Mouse (Mus musculus) embryonic facial prominence, embryonic 15.5 days (tissue): ENCODE data around the gene Slc9a1. TPM values are rescaled to one million over a fixed set of nuclear protein-coding genes. Genes with fewer than 3 reads are reported as not detected.

ENCODE experiments used
- ATAC-seq: fragments of 200-750 bp; cut with Nextera tagmentation; 2 replicates; pipeline ENCODE4 v1.8.0; 2017; ENCODE audit warnings: low read depth, moderate TSS enrichment; ENCODE audit not compliant: insufficient number of reproducible peaks, low FRiP score, low TSS enrichment
- H3K27ac ChIP-seq: fragments of 300-500 bp; sonication (generic); replicated peaks from 2 replicates; pipeline ENCODE4 v1.5.1; 2015; ENCODE audit warnings: mild to moderate bottlenecking, inconsistent platforms
- H3K27me3 ChIP-seq: fragments of 300-500 bp; sonication (generic); 2 replicates; pipeline ENCODE4 v1.6.1; 2015; ENCODE audit warnings: inconsistent platforms
- H3K36me3 ChIP-seq: fragments of 300-500 bp; sonication (generic); 2 replicates; pipeline ENCODE4 v1.6.1; 2015; ENCODE audit warnings: mild to moderate bottlenecking, inconsistent platforms
- H3K4me1 ChIP-seq: fragments of 300-500 bp; sonication (generic); 2 replicates; pipeline ENCODE4 v1.6.1; 2015; ENCODE audit warnings: inconsistent platforms
- H3K4me2 ChIP-seq: fragments of 300-500 bp; sonication (generic); replicated peaks from 2 replicates; pipeline ENCODE4 v1.6.1; 2015; ENCODE audit warnings: mild to moderate bottlenecking, inconsistent platforms
- H3K4me3 ChIP-seq: fragments of 300-500 bp; sonication (generic); replicated peaks from 2 replicates; pipeline ENCODE4 v1.5.1; 2015; ENCODE audit warnings: mild to moderate bottlenecking, inconsistent platforms
- H3K9ac ChIP-seq: fragments of 300-500 bp; sonication (generic); 2 replicates; pipeline ENCODE4 v1.6.1; 2015; ENCODE audit warnings: inconsistent platforms
- H3K9me3 ChIP-seq: fragments of 300-500 bp; sonication (generic); replicated peaks from 2 replicates; pipeline ENCODE4 v1.6.1; 2016; ENCODE audit warnings: inconsistent platforms
- WGBS: fragments of 180-500 bp; shearing (Covaris S2); methylation state at CpG from one replicate; pipeline ENCODE4 v1.1.7; 2015; 5-methylcytosine and 5-hydroxymethylcytosine counted together
- polyA plus RNA-seq: library from polyadenylated mRNA; unstranded; fragments of >200 nt; fragmentation: Nextera tagmentation; extraction: Ambion mirVana; gene quantifications from 2 replicates; pipeline ENCODE4 v1.2.1, GENCODE M21; 2015

The Slc9a1 gene
- polyA plus RNA-seq, 1 experiment from 2014 or later, result 11.0 TPM

DNA sequence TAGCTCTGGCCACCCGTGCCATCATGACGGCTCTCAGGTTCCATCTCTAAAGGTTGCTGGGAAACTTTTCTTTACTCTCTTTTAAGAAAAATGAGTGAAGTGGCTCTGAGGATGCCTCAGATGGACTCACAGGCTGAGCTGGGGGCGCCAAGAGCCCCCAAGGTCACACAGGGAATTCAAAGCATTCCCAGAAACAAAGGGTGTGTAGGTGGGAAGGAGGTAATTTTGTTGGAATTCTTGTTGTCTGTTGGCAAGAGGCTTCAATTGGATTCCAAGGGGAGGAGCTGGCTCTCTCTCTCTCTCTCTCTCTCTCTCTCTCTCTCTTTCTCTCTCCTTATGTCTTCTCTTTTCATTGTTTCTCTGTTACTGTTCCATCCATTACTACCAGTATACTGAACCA is 72.7 kb downstream of the Slc9a1 start:
- Histone ChIP-seq H3K4me2 (no peak overlapping the region), H3K27ac (0 out of 2 replicates have a peak overlapping the region, but pooled peaks have one; percentile 28), H3K9ac (no peak overlapping the region), H3K27me3 (no peaks in the 10 kb centered on the region), H3K9me3 (no peaks in the 10 kb centered on the region), H3K36me3 (no peaks in the 10 kb centered on the region), H3K4me1 (peaks cover 37% of the 10 kb centered on the region), H3K4me3 (no peak overlapping the region)
- no peak for ATAC-seq
- 34% methylated on average over 3 of the region's 3 CpGs for WGBS

DNA sequence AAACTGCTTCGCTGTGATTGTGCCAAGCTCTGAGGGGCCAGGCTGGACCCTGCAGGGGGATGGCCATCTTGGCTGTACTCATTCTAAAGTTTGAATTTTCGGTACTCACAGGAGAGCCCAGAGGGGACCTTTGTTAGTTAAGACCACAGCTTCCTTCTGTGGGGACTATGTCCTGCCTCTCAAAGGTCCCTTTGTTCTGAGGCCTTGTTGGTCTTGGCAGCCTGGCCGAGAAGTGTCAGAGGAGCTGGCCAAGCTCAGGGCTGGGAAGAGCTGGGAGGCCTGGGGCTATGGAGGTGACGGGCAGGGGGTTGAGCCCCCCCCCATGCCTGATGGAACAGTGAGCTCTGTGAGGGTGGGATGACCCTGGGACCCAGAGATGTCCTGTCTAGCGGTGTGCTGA is 73.6 kb downstream of the Slc9a1 start:
- Histone ChIP-seq H3K4me3 (no peak overlapping the region), H3K27me3 (no peaks in the 10 kb centered on the region), H3K4me2 (no peak overlapping the region), H3K27ac (peak overlapping the region; percentile 45), H3K9me3 (no peaks in the 10 kb centered on the region), H3K9ac (no peak overlapping the region), H3K36me3 (no peaks in the 10 kb centered on the region), H3K4me1 (peaks cover 33% of the 10 kb centered on the region)
- ATAC-seq, result peak; percentile 44; the same call in 1 of the 2 replicates
- 60% methylated on average over 5 of the region's 5 CpGs for WGBS

DNA sequence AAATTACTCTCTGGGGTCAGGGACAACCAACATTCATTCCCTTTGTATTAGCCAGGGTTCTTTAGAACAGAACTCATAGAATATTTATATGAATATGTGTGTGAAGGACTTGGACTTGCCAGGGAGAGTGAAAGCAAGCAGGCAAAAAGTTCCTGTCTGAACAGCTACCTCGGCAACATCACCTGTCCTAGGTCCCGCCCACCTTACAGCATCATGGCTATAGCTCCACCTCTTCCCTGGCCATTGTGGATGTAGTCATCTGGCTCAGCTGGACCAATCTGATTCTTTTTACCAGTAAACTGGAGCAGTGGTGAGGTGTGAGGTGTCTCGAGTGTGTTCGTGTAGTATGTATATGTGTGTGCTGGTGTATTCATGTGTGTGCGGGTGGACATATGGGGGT is 76.2 kb downstream of the Slc9a1 start:
- no peaks in the 10 kb centered on the region for H3K9me3 ChIP-seq
- no peak overlapping the region for H3K27ac ChIP-seq
- no peaks in the 10 kb centered on the region for H3K36me3 ChIP-seq
- H3K4me2 ChIP-seq, result no peak overlapping the region
- H3K4me3 ChIP-seq, result no peak overlapping the region
- 87% methylated on average over 5 of the region's 5 CpGs for WGBS
- H3K9ac ChIP-seq, result no peak overlapping the region
- no peaks in the 10 kb centered on the region for H3K27me3 ChIP-seq
- H3K4me1 ChIP-seq, result peaks cover 26% of the 10 kb centered on the region
- no peak for ATAC-seq

DNA sequence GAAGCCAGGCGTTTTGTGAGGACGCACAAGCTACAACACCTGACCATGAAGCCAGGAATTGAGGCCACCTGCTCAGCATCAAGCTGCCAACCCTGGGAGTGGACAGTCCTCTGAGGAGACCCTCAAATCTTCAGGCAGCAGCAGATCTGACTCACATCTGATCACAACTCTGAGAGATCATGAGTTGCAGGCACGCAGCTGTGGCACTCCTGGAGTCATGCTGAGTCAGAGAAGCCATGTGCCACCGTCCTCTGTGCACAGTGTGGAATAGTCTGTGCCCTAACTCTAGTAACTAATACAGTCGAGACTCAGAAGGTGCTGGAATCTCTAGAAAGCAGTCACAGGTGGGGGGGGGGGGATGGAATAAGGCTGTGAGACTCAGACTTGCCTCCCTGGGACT is 77.9 kb downstream of the Slc9a1 start:
- peaks cover 20% of the 10 kb centered on the region for H3K4me1 ChIP-seq
- H3K36me3 ChIP-seq, result no peaks in the 10 kb centered on the region
- H3K27me3 ChIP-seq, result no peaks in the 10 kb centered on the region
- no peak overlapping the region for H3K9ac ChIP-seq
- no peak overlapping the region for H3K4me3 ChIP-seq
- WGBS, result 47% methylated on average over 5 of the region's 5 CpGs
- no peak for ATAC-seq
- no peak overlapping the region for H3K27ac ChIP-seq
- H3K4me2 ChIP-seq, result no peak overlapping the region
- no peaks in the 10 kb centered on the region for H3K9me3 ChIP-seq

DNA sequence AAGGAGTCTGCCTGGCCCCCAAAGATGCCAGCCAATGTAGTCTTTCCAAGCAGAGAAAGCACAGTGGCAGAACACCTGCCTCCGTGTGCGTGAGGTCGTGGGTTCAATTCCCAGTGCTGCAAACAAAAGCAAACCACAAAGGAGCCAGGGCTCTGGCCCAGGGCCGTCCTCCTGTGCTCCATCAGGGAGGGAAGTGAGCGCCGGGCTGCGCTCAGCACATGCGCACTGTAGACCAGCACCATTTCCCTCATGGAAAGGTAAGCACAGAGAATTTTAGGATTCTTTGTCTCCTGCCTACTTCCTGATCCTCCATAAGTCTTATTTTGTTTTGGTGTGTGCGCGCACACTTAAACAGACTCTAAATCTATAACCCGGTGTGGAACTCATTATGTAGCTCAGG is 78.5 kb downstream of the Slc9a1 start:
- no peaks in the 10 kb centered on the region for H3K9me3 ChIP-seq
- H3K4me2 ChIP-seq, result no peak overlapping the region
- H3K27ac ChIP-seq, result no peak overlapping the region
- no peak for ATAC-seq
- no peak overlapping the region for H3K4me3 ChIP-seq
- H3K27me3 ChIP-seq, result no peaks in the 10 kb centered on the region
- H3K9ac ChIP-seq, result no peak overlapping the region
- 78% methylated on average over 11 of the region's 11 CpGs for WGBS
- H3K4me1 ChIP-seq, result peaks cover 18% of the 10 kb centered on the region
- no peaks in the 10 kb centered on the region for H3K36me3 ChIP-seq

DNA sequence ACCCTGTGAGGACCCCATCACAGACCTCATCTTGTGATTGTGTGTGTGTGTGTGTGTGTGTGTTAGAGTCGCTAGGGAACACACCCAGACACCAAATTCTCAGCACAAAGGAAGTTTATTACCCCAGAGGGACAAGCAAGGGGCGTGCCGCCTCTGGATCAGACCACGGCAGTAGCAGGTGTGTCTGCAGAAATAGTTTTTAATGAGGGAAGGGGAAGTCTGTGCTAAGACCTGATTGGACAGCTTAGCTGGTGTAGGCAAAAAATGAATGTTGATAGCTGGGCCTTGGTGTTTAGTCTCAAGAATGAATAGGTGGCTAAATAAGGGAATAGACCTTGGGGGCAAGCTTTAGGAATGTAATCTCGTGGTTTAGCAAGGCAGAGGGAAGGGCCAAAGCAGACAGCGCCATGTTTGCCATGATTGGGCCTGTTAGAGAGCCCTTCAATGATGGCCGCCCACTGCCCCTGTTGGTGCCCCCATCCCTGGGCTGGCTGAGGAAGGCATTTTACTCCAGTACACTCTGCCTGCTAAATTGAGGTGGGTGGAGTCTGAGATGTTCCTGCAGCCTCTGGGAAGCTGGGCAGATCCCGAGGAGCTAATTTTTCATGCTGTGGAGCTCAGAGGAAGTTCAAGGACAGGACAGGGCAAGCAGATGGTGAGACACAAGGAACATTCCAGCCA is 79.3 kb downstream of the Slc9a1 start:
- 48% methylated on average over 8 of the region's 8 CpGs for WGBS
- H3K36me3 ChIP-seq, result no peaks in the 10 kb centered on the region
- no peak for ATAC-seq
- no peak overlapping the region for H3K4me2 ChIP-seq
- no peaks in the 10 kb centered on the region for H3K27me3 ChIP-seq
- no peak overlapping the region for H3K4me3 ChIP-seq
- no peaks in the 10 kb centered on the region for H3K9me3 ChIP-seq
- H3K27ac ChIP-seq, result 0 out of 2 replicates have a peak overlapping the region, but pooled peaks have one; percentile 34
- peaks cover 16% of the 10 kb centered on the region for H3K4me1 ChIP-seq
- H3K9ac ChIP-seq, result no peak overlapping the region

DNA sequence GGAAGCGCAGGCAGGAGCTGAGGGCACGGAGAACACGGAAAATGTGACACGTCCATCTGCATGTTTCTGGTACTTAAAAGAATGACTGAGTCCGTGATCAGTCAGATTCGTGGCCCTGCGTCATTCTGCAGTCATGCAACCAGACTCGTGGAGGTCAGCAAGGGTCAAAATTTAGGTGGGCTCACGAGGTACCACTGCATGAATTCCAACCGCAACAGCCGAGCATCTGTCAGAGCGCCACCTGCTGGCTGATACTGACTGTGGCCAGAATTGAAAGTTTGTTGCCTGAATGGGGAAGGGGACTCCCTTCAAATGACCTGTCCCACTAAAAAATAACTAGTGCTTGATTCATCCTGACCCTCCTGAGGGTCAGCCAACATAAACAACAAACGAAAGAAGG is 80.2 kb downstream of the Slc9a1 start:
- H3K4me3 ChIP-seq, result no peak overlapping the region
- no peak for ATAC-seq
- H3K4me2 ChIP-seq, result no peak overlapping the region; the same call in 1 of the 2 replicates
- peaks cover 16% of the 10 kb centered on the region for H3K4me1 ChIP-seq
- no peak overlapping the region for H3K27ac ChIP-seq
- no peaks in the 10 kb centered on the region for H3K9me3 ChIP-seq
- H3K9ac ChIP-seq, result no peak overlapping the region
- no peaks in the 10 kb centered on the region for H3K27me3 ChIP-seq
- H3K36me3 ChIP-seq, result no peaks in the 10 kb centered on the region
- WGBS, result 16% methylated on average over 13 of the region's 13 CpGs

DNA sequence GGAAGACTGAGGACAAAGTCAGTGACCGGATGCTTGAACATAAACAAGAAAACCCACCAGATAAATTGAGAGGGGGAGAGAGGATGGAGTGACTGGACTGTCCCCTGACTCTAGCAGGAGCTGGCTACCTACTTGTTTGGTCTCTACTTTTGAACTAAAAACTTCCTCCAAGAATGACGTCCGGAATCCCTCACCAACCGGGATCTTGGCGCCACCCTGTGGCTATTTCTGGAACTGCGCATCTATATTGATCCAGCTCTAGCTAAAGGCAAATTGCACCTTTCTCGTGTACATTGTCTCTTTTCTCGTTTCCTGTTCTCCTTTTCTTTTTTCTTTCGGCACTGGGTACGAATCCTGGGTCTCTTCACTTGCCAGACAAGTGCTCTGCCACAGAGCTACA is 82.0 kb downstream of the Slc9a1 start:
- Histone ChIP-seq H3K27me3 (no peaks in the 10 kb centered on the region), H3K4me1 (peaks cover 16% of the 10 kb centered on the region), H3K4me2 (no peak overlapping the region), H3K4me3 (no peak overlapping the region), H3K36me3 (no peaks in the 10 kb centered on the region), H3K27ac (no peak overlapping the region), H3K9ac (no peak overlapping the region), H3K9me3 (no peaks in the 10 kb centered on the region)
- no peak for ATAC-seq
- WGBS, result 10% methylated on average over 10 of the region's 10 CpGs

DNA sequence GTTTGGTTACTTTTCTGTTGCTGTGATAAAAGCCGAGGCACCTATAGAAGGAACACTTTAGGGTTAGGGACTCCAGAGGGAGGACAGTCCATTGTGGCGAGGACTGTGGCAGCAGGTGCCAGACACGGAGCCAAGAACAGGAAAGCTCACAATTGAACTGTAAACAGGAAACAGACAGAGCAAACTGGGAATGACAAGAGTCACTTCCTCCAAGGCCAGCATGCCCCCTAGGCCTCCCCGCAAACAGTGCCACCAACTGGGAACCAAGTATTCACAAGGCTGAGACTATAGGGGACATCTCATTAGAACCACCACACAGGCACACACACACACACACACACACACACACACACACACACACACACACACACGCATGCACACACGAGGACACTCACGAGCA is 82.9 kb downstream of the Slc9a1 start:
- Histone ChIP-seq H3K27ac (no peak overlapping the region), H3K27me3 (no peaks in the 10 kb centered on the region), H3K9me3 (no peaks in the 10 kb centered on the region), H3K36me3 (no peaks in the 10 kb centered on the region), H3K4me1 (peaks cover 16% of the 10 kb centered on the region), H3K9ac (no peak overlapping the region), H3K4me3 (no peak overlapping the region), H3K4me2 (no peak overlapping the region)
- no peak for ATAC-seq
- 60% methylated on average over 7 of the region's 7 CpGs for WGBS

DNA sequence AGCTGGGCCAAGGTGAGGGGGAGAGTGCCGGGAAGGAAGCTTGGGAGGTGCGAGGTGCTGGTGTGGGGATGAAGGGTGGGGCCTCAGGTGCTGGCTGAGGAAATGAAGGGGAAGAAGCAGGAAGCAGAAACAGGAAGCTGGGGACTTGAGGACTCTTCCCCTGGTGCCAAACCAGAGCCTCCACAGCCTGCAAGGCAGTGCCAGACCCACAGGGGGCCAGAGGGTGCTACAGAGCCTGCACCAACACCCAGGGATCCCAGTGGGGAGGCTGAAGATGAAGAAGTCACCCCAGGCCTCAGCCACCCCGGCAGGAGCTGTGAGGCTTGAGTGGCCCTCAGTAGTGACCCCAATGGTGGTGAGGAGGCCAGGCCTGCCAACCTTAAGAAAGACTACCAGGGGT is 88.5 kb downstream of the Slc9a1 start:
- no peak overlapping the region for H3K4me2 ChIP-seq
- no peaks in the 10 kb centered on the region for H3K27me3 ChIP-seq
- ATAC-seq, result no peak

DNA sequence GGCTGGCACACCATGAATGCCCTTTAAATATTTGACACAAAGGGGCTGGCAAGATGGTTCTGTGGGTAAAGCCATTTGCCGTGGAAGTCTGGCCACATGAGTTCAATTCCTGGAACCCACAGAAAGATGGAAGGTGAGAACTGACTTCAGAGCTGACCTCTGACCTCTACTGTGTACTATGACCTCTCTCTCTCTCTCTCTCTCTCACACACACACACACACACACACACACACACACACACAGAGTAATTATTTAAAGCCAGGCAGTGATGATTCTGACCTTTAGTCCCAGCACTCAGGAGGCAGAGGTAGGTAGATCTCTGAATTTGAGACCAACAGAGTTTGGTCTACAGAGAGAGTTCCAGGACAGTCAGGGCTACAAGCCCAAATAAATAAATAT is 90.5 kb downstream of the Slc9a1 start:
- Histone ChIP-seq H3K27me3 (no peaks in the 10 kb centered on the region), H3K4me1 (no peaks in the 10 kb centered on the region), H3K4me2 (no peak overlapping the region), H3K4me3 (no peak overlapping the region), H3K27ac (no peak overlapping the region), H3K36me3 (no peaks in the 10 kb centered on the region), H3K9me3 (no peaks in the 10 kb centered on the region), H3K9ac (no peak overlapping the region)
- no peak for ATAC-seq
- 70% methylated on average over 1 of the region's 1 CpGs for WGBS

More for the DNA sequence above, 88.5 kb downstream of the Slc9a1 start:
- H3K27ac ChIP-seq, result no peak overlapping the region
- no peaks in the 10 kb centered on the region for H3K9me3 ChIP-seq
- H3K9ac ChIP-seq, result no peak overlapping the region
- no peak overlapping the region for H3K4me3 ChIP-seq
- no peaks in the 10 kb centered on the region for H3K36me3 ChIP-seq
- no peaks in the 10 kb centered on the region for H3K4me1 ChIP-seq
- WGBS, result 60% methylated on average over 3 of the region's 3 CpGs

DNA sequence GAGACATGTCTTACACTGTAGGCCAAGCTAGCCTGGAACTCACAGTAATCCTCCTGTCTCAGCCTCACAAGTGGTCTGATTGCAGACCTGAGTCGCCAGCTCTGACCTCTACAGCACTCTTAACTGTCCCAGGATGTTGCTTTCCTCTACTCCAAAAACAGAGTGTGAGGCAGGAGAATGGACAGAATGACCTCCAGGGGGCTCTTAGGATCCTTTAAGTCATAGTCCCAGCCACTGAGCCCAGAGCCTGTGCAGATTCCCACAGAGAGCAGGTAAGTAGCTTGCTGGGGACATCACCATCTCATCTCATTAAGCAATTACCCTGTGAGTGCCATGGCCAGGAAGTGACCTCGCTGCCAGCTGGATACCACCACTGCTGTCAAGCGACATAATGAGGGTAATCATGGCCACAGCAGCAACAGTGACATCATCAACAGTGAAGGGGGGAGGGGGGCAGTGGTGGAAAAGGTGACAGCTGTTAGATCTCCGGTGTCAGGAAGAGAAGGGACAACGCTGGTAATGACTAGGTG is 91.4 kb downstream of the Slc9a1 start:
- no peaks in the 10 kb centered on the region for H3K9me3 ChIP-seq
- no peak overlapping the region for H3K27ac ChIP-seq
- no peaks in the 10 kb centered on the region for H3K27me3 ChIP-seq
- no peak overlapping the region for H3K4me3 ChIP-seq
- no peaks in the 10 kb centered on the region for H3K4me1 ChIP-seq
- H3K36me3 ChIP-seq, result no peaks in the 10 kb centered on the region
- no peak overlapping the region for H3K9ac ChIP-seq
- 43% methylated on average over 5 of the region's 5 CpGs for WGBS
- ATAC-seq, result no peak
- no peak overlapping the region for H3K4me2 ChIP-seq
